ENCODE assay signal across 8 mouse cellular contexts in genomic region chr7:16581276-16582100, GRCm38 (mm10). TPM values are rescaled to one million over a fixed set of nuclear protein-coding genes. Genes with fewer than 3 reads are reported as not detected.
A peak's percentile ranks its signal among the peaks of the same experiment; 100 is the strongest.
DNase-seq lines count a peak whose midpoint lies in the region; ATAC-seq lines count a peak whose summit lies in the region.

No protein-coding gene starts in this region.

- ATAC-seq in embryonic facial prominence, embryonic 14.5 days (ENCODE audit: low read depth), result peak; percentile 22; the same call in 1 of the 2 replicates
- peak; percentile 80 for ATAC-seq in kidney, embryonic 15.5 days (replicated peaks; ENCODE audit: low FRiP score)
- ATAC-seq in neural tube, embryonic 14.5 days (ENCODE audit: low read depth), result 0 out of 2 replicates have a peak, but pooled peaks have one; percentile 38

- H3K36me3 ChIP-seq in embryonic facial prominence, embryonic 14.5 days (ENCODE audit: control insufficient read depth, insufficient read depth, low read length), result 0 out of 2 replicates have a peak, but pooled peaks cover 3% of the 10 kb centered on the region
- H3K36me3 ChIP-seq in kidney, embryonic 15.5 days, result no peaks in the 10 kb centered on the region
- no peaks in the 10 kb centered on the region for H3K36me3 ChIP-seq in neural tube, embryonic 14.5 days (ENCODE audit: control insufficient read depth, insufficient read depth, low read length)

- H3K4me3 ChIP-seq in embryonic facial prominence, embryonic 14.5 days (ENCODE audit: low read depth, low read length), result no peak overlapping the region
- H3K4me3 ChIP-seq in kidney, embryonic 15.5 days (replicated peaks), result no peak overlapping the region
- no peak overlapping the region for H3K4me3 ChIP-seq in neural tube, embryonic 14.5 days (ENCODE audit: low read depth, low read length)

- H3K9ac ChIP-seq in embryonic facial prominence, embryonic 14.5 days (ENCODE audit: low read depth, low read length), result no peak overlapping the region
- no peak overlapping the region for H3K9ac ChIP-seq in kidney, embryonic 15.5 days
- H3K9ac ChIP-seq in neural tube, embryonic 14.5 days (replicated peaks; ENCODE audit: low read depth, low read length), result no peak overlapping the region

- peaks cover 16% of the 10 kb centered on the region; the same call in 1 of the 2 replicates for H3K4me1 ChIP-seq in embryonic facial prominence, embryonic 14.5 days (ENCODE audit: control insufficient read depth, insufficient read depth, low read length)
- H3K4me1 ChIP-seq in kidney, embryonic 15.5 days, result peaks cover 55% of the 10 kb centered on the region
- 0 out of 2 replicates have a peak, but pooled peaks cover 8% of the 10 kb centered on the region for H3K4me1 ChIP-seq in neural tube, embryonic 14.5 days (ENCODE audit: control insufficient read depth, insufficient read depth, low read length)

- H3K27me3 ChIP-seq in embryonic facial prominence, embryonic 14.5 days (replicated peaks; ENCODE audit: control insufficient read depth, insufficient read depth, low read length), result no peaks in the 10 kb centered on the region
- H3K27me3 ChIP-seq in kidney, embryonic 15.5 days, result no peaks in the 10 kb centered on the region
- H3K27me3 ChIP-seq in neural tube, embryonic 14.5 days (ENCODE audit: control insufficient read depth, insufficient read depth, low read length), result no peaks in the 10 kb centered on the region

- WGBS in embryonic facial prominence, embryonic 14.5 days, result 59% methylated on average over 13 of the region's 13 CpGs
- 40% methylated on average over 13 of the region's 13 CpGs for WGBS in kidney, embryonic 15.5 days
- 58% methylated on average over 13 of the region's 13 CpGs for WGBS in neural tube, embryonic 14.5 days

- H3K4me2 ChIP-seq in embryonic facial prominence, embryonic 14.5 days (ENCODE audit: low read depth, low read length), result no peak overlapping the region
- H3K4me2 ChIP-seq in kidney, embryonic 15.5 days, result peak overlapping the region; percentile 20; the same call in 1 of the 2 replicates
- no peak overlapping the region for H3K4me2 ChIP-seq in neural tube, embryonic 14.5 days (ENCODE audit: low read depth, low read length)

- no peaks in the 10 kb centered on the region for H3K9me3 ChIP-seq in embryonic facial prominence, embryonic 14.5 days (ENCODE audit: control insufficient read depth, low read length)
- no peaks in the 10 kb centered on the region for H3K9me3 ChIP-seq in kidney, embryonic 15.5 days (replicated peaks)
- H3K9me3 ChIP-seq in neural tube, embryonic 14.5 days (ENCODE audit: control insufficient read depth, low read length), result no peaks in the 10 kb centered on the region

- DNase-seq in thymus, postnatal 0 days (ENCODE audit: low spot score), result peak; percentile 14
- DNase-seq in thymus, postnatal 25 days, result no peak
- peak; percentile 63 for DNase-seq in embryonic facial prominence, embryonic 14.5 days (ENCODE audit: low spot score)
- no peak for DNase-seq in urinary bladder, postnatal 4 days (ENCODE audit: low spot score in 2 of 2)
- DNase-seq in testis, postnatal 10 days (ENCODE audit: low spot score), result no peak
- no peak for DNase-seq in right cerebral cortex, postnatal 36 days (ENCODE audit: low spot score in 2 of 2)

- H3K27ac ChIP-seq in embryonic facial prominence, embryonic 14.5 days (replicated peaks; ENCODE audit: low read depth, low read length), result peak overlapping the region; percentile 56
- H3K27ac ChIP-seq in kidney, embryonic 15.5 days, result peak overlapping the region; percentile 89
- H3K27ac ChIP-seq in neural tube, embryonic 14.5 days (ENCODE audit: low read depth, low read length), result no peak overlapping the region

RNA-seq across cellular contexts. Expression of gene Arhgap35, which starts 33.3 kb away (rescaled TPM):
- polyA plus RNA-seq in thymus, postnatal 0 days (2015; fragmentation: Nextera tagmentation; extraction: Ambion mirVana), result 3.8 and 4.0 TPM in 2 replicates
- polyA plus RNA-seq in embryonic facial prominence, embryonic 14.5 days (2014; fragmentation: Nextera tagmentation; extraction: Ambion mirVana), result 22.0 and 23.0 TPM in 2 replicates
- polyA plus RNA-seq in kidney, embryonic 15.5 days (2015; fragmentation: Nextera tagmentation; extraction: Ambion mirVana), result 16.8 and 18.2 TPM in 2 replicates
- 35.2 and 37.4 TPM in 2 replicates for polyA plus RNA-seq in neural tube, embryonic 14.5 days (2014; fragmentation: Nextera tagmentation; extraction: Ambion mirVana)

Comparison
In these comparisons a context has a peak if more than half of its experiments do, and no peak if none do; other contexts are left out.
1. DNase-seq: peak in thymus, postnatal 0 days (single experiment) and embryonic facial prominence, embryonic 14.5 days (single experiment); none in thymus, postnatal 25 days (single experiment), urinary bladder, postnatal 4 days (0 of 2), testis, postnatal 10 days (single experiment) and right cerebral cortex, postnatal 36 days (0 of 2).
2. ATAC-seq: peak in every context shown above with its lines; median percentile 80 in kidney, embryonic 15.5 days; 38 in neural tube, embryonic 14.5 days; 22 in embryonic facial prominence, embryonic 14.5 days.